Mouse (Mus musculus) myocyte (in vitro differentiated cells): Measurements from ENCODE around the gene Rfx1. TPM values are rescaled to one million over a fixed set of nuclear protein-coding genes. Genes with fewer than 3 reads are reported as not detected.

Experiments used
- H3K27me3 ChIP-seq: one replicate; pipeline ENCODE4 v1.6.1; 2011; ENCODE audit not compliant: control insufficient read depth, insufficient read depth, insufficient read length
- H3K36me3 ChIP-seq: one replicate; pipeline ENCODE4 v1.6.1; 2011; ENCODE audit not compliant: control insufficient read depth, insufficient read depth
- H3K4me2 ChIP-seq: one replicate; pipeline ENCODE4 v1.6.1; 2011; ENCODE audit warnings: low read depth, control low read depth
- H3K4me3 ChIP-seq: one replicate; pipeline ENCODE4 v1.5.1; 2011; ENCODE audit warnings: mild to moderate bottlenecking, control low read depth, moderate library complexity
- H3K79me2 ChIP-seq: one replicate; pipeline ENCODE4 v1.6.1; 2011; ENCODE audit not compliant: control insufficient read depth, insufficient read depth
- H3ac ChIP-seq: one replicate; pipeline ENCODE4 v1.6.1; 2011; ENCODE audit not compliant: control insufficient read depth, insufficient read length
- CEBPB ChIP-seq: IDR thresholded peaks from 2 replicates; pipeline ENCODE4 v1.6.1; 2011; ENCODE audit warnings: mild to moderate bottlenecking, moderate library complexity; ENCODE audit not compliant: poor library complexity, insufficient read depth, severe bottlenecking
- E2F4 ChIP-seq: IDR thresholded peaks from one replicate; pipeline ENCODE4 v1.6.1; 2011; ENCODE audit warnings: mild to moderate bottlenecking, control low read depth, moderate library complexity; ENCODE audit not compliant: insufficient read depth
- MAX ChIP-seq: IDR thresholded peaks from one replicate; pipeline ENCODE4 v1.6.1; 2011; ENCODE audit warnings: low read depth, mild to moderate bottlenecking, control low read depth
- MYOD1 ChIP-seq, 3 experiments: IDR thresholded peaks; one replicate each; pipeline ENCODE4 v1.6.1; 2011; ENCODE audit warnings: control low read depth in 2 of 3, low read depth in 2 of 3, mild to moderate bottlenecking in 2 of 3, moderate library complexity in 1 of 3; ENCODE audit not compliant: insufficient read length in 2 of 3, control insufficient read depth in 1 of 3
- MYOG ChIP-seq, 3 experiments: IDR thresholded peaks; one replicate each; pipeline ENCODE4 v1.6.1; 2011; ENCODE audit warnings: control low read depth in 2 of 3, low read depth in 2 of 3, mild to moderate bottlenecking in 2 of 3; ENCODE audit not compliant: insufficient read length in 2 of 3, control insufficient read depth in 1 of 3, insufficient read depth in 1 of 3
- POLR2A ChIP-seq: IDR thresholded peaks from one replicate; pipeline ENCODE4 v1.6.1; 2011; ENCODE audit warnings: low read depth, mild to moderate bottlenecking, control low read depth, moderate library complexity; ENCODE audit not compliant: insufficient read length
- POLR2AphosphoS2 ChIP-seq: IDR thresholded peaks from one replicate; pipeline ENCODE4 v1.6.1; 2011; ENCODE audit warnings: low read depth, control low read depth; ENCODE audit not compliant: insufficient read length
- REST ChIP-seq: IDR thresholded peaks from one replicate; pipeline ENCODE4 v1.6.1; 2011; ENCODE audit warnings: mild to moderate bottlenecking, control low read depth, moderate library complexity; ENCODE audit not compliant: insufficient read depth, insufficient read length
- SRF ChIP-seq: IDR thresholded peaks from one replicate; pipeline ENCODE4 v1.6.1; 2011; ENCODE audit warnings: low read depth; ENCODE audit not compliant: control insufficient read depth, insufficient read length
- TCF12 ChIP-seq: IDR thresholded peaks from one replicate; pipeline ENCODE4 v1.6.1; 2011; ENCODE audit warnings: mild to moderate bottlenecking, control low read depth; ENCODE audit not compliant: poor library complexity, insufficient read depth, severe bottlenecking
- TCF3 ChIP-seq: IDR thresholded peaks from one replicate; pipeline ENCODE4 v1.6.1; 2011; ENCODE audit warnings: low read depth, control low read depth; ENCODE audit not compliant: insufficient read length
- USF1 ChIP-seq: IDR thresholded peaks from one replicate; pipeline ENCODE4 v1.6.1; 2011; ENCODE audit warnings: low read depth, mild to moderate bottlenecking, control low read depth, moderate library complexity
- polyA plus RNA-seq: library from polyadenylated mRNA; unstranded; fragments of >200 nt; fragmentation: generic; extraction: Trizol; gene quantifications from one replicate; pipeline ENCODE4 v1.2.1, GENCODE M21; 2012; ENCODE audit warnings: missing spikeins

Gene Rfx1
- polyA plus RNA-seq, 1 experiment = 9.9 TPM

- no peak for TF ChIP-seq MAX
- TF ChIP-seq E2F4 = no peak
- TF ChIP-seq TCF3 = no peak
- no peak for TF ChIP-seq CEBPB
- TF ChIP-seq REST = no peak
- TF ChIP-seq MYOG (IDR thresholded peaks at IDR 0.05; ENCODE audit: control insufficient read depth in 1 of 3, insufficient read depth in 1 of 3, insufficient read length in 2 of 3, low read depth in 2 of 3) = no peak
- no peak for TF ChIP-seq USF1
- TF ChIP-seq POLR2AphosphoS2 = no peak
- no peak for TF ChIP-seq TCF12
- TF ChIP-seq SRF = no peak
- no peak for TF ChIP-seq POLR2A
- TF ChIP-seq MYOD1 (IDR thresholded peaks at IDR 0.05; ENCODE audit: control insufficient read depth in 1 of 3, insufficient read length in 2 of 3, low read depth in 2 of 3) = no peak
- no peaks in the 10 kb centered on the region for H3K27me3 ChIP-seq
- H3K4me2 ChIP-seq = no peak within 1 kb of the TSS
- H3K36me3 ChIP-seq = no peaks in the 10 kb centered on the region
- no peak within 1 kb of the TSS for H3ac ChIP-seq
- no peaks in the 10 kb centered on the region for H3K79me2 ChIP-seq
- H3K4me3 ChIP-seq = no peak within 1 kb of the TSS
Observed at GRCm38 (mm10) chr8:84044900-84045299, 21.7 kb upstream of the Rfx1 start, which contains the start of gene Rln3. Rln3 (minus strand) TSS chr8:84045000.

GRCm38 (mm10) chr8:84046505-84046904 is 20.1 kb upstream of the Rfx1 start:
- H3K79me2 ChIP-seq = no peaks in the 10 kb centered on the region
- H3K27me3 ChIP-seq = no peaks in the 10 kb centered on the region
- H3ac ChIP-seq = no peak overlapping the region
- no peaks in the 10 kb centered on the region for H3K36me3 ChIP-seq
- TF ChIP-seq POLR2AphosphoS2 (no peak), CEBPB (no peak), POLR2A (no peak), MYOD1 (IDR thresholded peaks at IDR 0.05; ENCODE audit: control insufficient read depth in 1 of 3, insufficient read length in 2 of 3, low read depth in 2 of 3) (no peak), MYOG (IDR thresholded peaks at IDR 0.05; ENCODE audit: control insufficient read depth in 1 of 3, insufficient read depth in 1 of 3, insufficient read length in 2 of 3, low read depth in 2 of 3) (no peak), USF1 (no peak), SRF (no peak)
- no peak overlapping the region for H3K4me3 ChIP-seq
- H3K4me2 ChIP-seq = no peak overlapping the region

- Histone ChIP-seq H3ac (no peak overlapping the region), H3K79me2 (no peaks in the 10 kb centered on the region), H3K27me3 (no peaks in the 10 kb centered on the region), H3K4me3 (no peak overlapping the region), H3K4me2 (no peak overlapping the region), H3K36me3 (no peaks in the 10 kb centered on the region)
- TF ChIP-seq POLR2A = no peak
- TF ChIP-seq MYOD1 (IDR thresholded peaks at IDR 0.05; ENCODE audit: control insufficient read depth in 1 of 3, insufficient read length in 2 of 3, low read depth in 2 of 3) = peak in 1 of 3 experiments; percentile 24
Observed at GRCm38 (mm10) chr8:84048171-84048570, 18.5 kb upstream of the Rfx1 start.

GRCm38 (mm10) chr8:84052746-84053145 is 13.9 kb upstream of the Rfx1 start:
- Histone ChIP-seq H3K27me3 (no peaks in the 10 kb centered on the region), H3K4me2 (no peak overlapping the region), H3ac (no peak overlapping the region), H3K79me2 (no peaks in the 10 kb centered on the region), H3K36me3 (no peaks in the 10 kb centered on the region), H3K4me3 (no peak overlapping the region)
- TF ChIP-seq MYOG (IDR thresholded peaks at IDR 0.05; ENCODE audit: control insufficient read depth in 1 of 3, insufficient read depth in 1 of 3, insufficient read length in 2 of 3, low read depth in 2 of 3) (no peak), POLR2AphosphoS2 (no peak), CEBPB (no peak), POLR2A (no peak), MAX (no peak), MYOD1 (IDR thresholded peaks at IDR 0.05; ENCODE audit: control insufficient read depth in 1 of 3, insufficient read length in 2 of 3, low read depth in 2 of 3) (no peak), USF1 (no peak), TCF3 (no peak), REST (no peak), SRF (no peak), E2F4 (no peak), TCF12 (no peak)

- H3K4me3 ChIP-seq = no peak overlapping the region
- H3K79me2 ChIP-seq = no peaks in the 10 kb centered on the region
- no peak overlapping the region for H3ac ChIP-seq
- no peaks in the 10 kb centered on the region for H3K27me3 ChIP-seq
- no peak overlapping the region for H3K4me2 ChIP-seq
- no peaks in the 10 kb centered on the region for H3K36me3 ChIP-seq
- TF ChIP-seq CEBPB (no peak), MYOD1 (IDR thresholded peaks at IDR 0.05; ENCODE audit: control insufficient read depth in 1 of 3, insufficient read length in 2 of 3, low read depth in 2 of 3) (no peak), POLR2AphosphoS2 (no peak)
Observed at GRCm38 (mm10) chr8:84053229-84053628, 13.4 kb upstream of the Rfx1 start.
